Mouse (Mus musculus): ENCODE results near the gene Bloc1s2. TPM values are rescaled to one million over a fixed set of nuclear protein-coding genes. Genes with fewer than 3 reads are reported as not detected.
"Not testable (repeated sequence)": the region's sequence is repeated elsewhere in the genome, so short reads cannot be mapped to it uniquely, and the experiment has no call there.

The Bloc1s2 gene
- total and polyA plus RNA-seq, 2 experiments from 2014 or later, result 3.8 to 43.4 TPM

- Histone ChIP-seq H3K27ac (ENCODE audit: low read depth) (no peak overlapping the region), H3K27me3 (ENCODE audit: control insufficient read depth, insufficient read depth, low read length) (no peaks in the 10 kb centered on the region), H3K9me3 (replicated peaks; ENCODE audit: control insufficient read depth, low read length) (no peaks in the 10 kb centered on the region), H3K36me3 (replicated peaks; ENCODE audit: control insufficient read depth, insufficient read depth, low read length) (peaks cover 90% of the 10 kb centered on the region), H3K4me3 (ENCODE audit: low read depth, low read length) (no peak overlapping the region), H3K4me2 (ENCODE audit: low read depth, low read length) (no peak overlapping the region), H3K9ac (replicated peaks; ENCODE audit: low read depth, low read length) (no peak overlapping the region), H3K4me1 (ENCODE audit: control insufficient read depth, insufficient read depth) (no peaks in the 10 kb centered on the region)
- ATAC-seq (ENCODE audit: insufficient read depth, low read depth), result no peak
- no peak for TF ChIP-seq CTCF (IDR thresholded peaks at IDR 0.05; ENCODE audit: low read depth)
- TF ChIP-seq EP300 (IDR thresholded peaks at IDR 0.05; ENCODE audit: low read depth), result no peak
- no peak for DNase-seq (ENCODE audit: low spot score)
- 91% methylated on average over 10 of the region's 10 CpGs for WGBS
These were observed 18.3 kb downstream of the Bloc1s2 start for GRCm38 (mm10) chr19:44127729-44128497.

- no peak overlapping the region for H3K4me2 ChIP-seq (ENCODE audit: low read depth, low read length)
- 94% methylated on average over 7 of the region's 7 CpGs for WGBS
- H3K4me1 ChIP-seq (ENCODE audit: control insufficient read depth, insufficient read depth), result no peaks in the 10 kb centered on the region
- no peaks in the 10 kb centered on the region for H3K9me3 ChIP-seq (replicated peaks; ENCODE audit: control insufficient read depth, low read length)
- ATAC-seq (ENCODE audit: insufficient read depth, low read depth) (no peak), DNase-seq (ENCODE audit: low spot score) (no peak)
- H3K4me3 ChIP-seq (ENCODE audit: low read depth, low read length), result no peak overlapping the region
- peaks cover 91% of the 10 kb centered on the region for H3K36me3 ChIP-seq (replicated peaks; ENCODE audit: control insufficient read depth, insufficient read depth, low read length)
- no peak for TF ChIP-seq CTCF (IDR thresholded peaks at IDR 0.05; ENCODE audit: low read depth)
- no peak for TF ChIP-seq EP300 (IDR thresholded peaks at IDR 0.05; ENCODE audit: low read depth)
- H3K9ac ChIP-seq (replicated peaks; ENCODE audit: low read depth, low read length), result no peak overlapping the region
- no peaks in the 10 kb centered on the region for H3K27me3 ChIP-seq (ENCODE audit: control insufficient read depth, insufficient read depth, low read length)
- H3K27ac ChIP-seq (ENCODE audit: low read depth), result no peak overlapping the region
These were observed 25.1 kb downstream of the Bloc1s2 start for GRCm38 (mm10) chr19:44121137-44121536.

- H3K4me3 ChIP-seq (ENCODE audit: low read depth, low read length); H3K9me3 ChIP-seq (replicated peaks; ENCODE audit: control insufficient read depth, low read length); H3K9ac ChIP-seq (replicated peaks; ENCODE audit: low read depth, low read length); DNase-seq (ENCODE audit: low spot score); ATAC-seq (ENCODE audit: insufficient read depth, low read depth); H3K4me2 ChIP-seq (ENCODE audit: low read depth, low read length); H3K4me1 ChIP-seq (ENCODE audit: control insufficient read depth, insufficient read depth); H3K27ac ChIP-seq (ENCODE audit: low read depth); H3K27me3 ChIP-seq (ENCODE audit: control insufficient read depth, insufficient read depth, low read length): not testable (repeated sequence)
- peaks cover 87% of the 10 kb centered on the region for H3K36me3 ChIP-seq (replicated peaks; ENCODE audit: control insufficient read depth, insufficient read depth, low read length)
- 96% methylated on average over 7 of the region's 9 CpGs for WGBS
These were observed 25.6 kb downstream of the Bloc1s2 start for GRCm38 (mm10) chr19:44120686-44121085.

GRCm38 (mm10) chr19:44117793-44118192 is 28.5 kb downstream of the Bloc1s2 start:
- peaks cover 80% of the 10 kb centered on the region for H3K36me3 ChIP-seq (replicated peaks; ENCODE audit: control insufficient read depth, insufficient read depth, low read length)
- H3K9me3 ChIP-seq (replicated peaks; ENCODE audit: control insufficient read depth, low read length), result no peaks in the 10 kb centered on the region
- no peak for ATAC-seq (ENCODE audit: insufficient read depth, low read depth)
- TF ChIP-seq EP300 (IDR thresholded peaks at IDR 0.05; ENCODE audit: low read depth), result no peak
- H3K9ac ChIP-seq (replicated peaks; ENCODE audit: low read depth, low read length), result no peak overlapping the region
- no peaks in the 10 kb centered on the region for H3K27me3 ChIP-seq (ENCODE audit: control insufficient read depth, insufficient read depth, low read length)
- H3K27ac ChIP-seq (ENCODE audit: low read depth), result no peak overlapping the region
- H3K4me1 ChIP-seq (ENCODE audit: control insufficient read depth, insufficient read depth), result no peaks in the 10 kb centered on the region
- H3K4me2 ChIP-seq (ENCODE audit: low read depth, low read length), result no peak overlapping the region
- H3K4me3 ChIP-seq (ENCODE audit: low read depth, low read length), result no peak overlapping the region
- DNase-seq (ENCODE audit: low spot score), result no peak

GRCm38 (mm10) chr19:44111706-44112105 is 34.5 kb downstream of the Bloc1s2 start:
- Histone ChIP-seq H3K9ac (replicated peaks; ENCODE audit: low read depth, low read length) (no peak overlapping the region), H3K4me1 (ENCODE audit: control insufficient read depth, insufficient read depth) (0 out of 2 replicates have a peak, but pooled peaks cover 6% of the 10 kb centered on the region), H3K9me3 (replicated peaks; ENCODE audit: control insufficient read depth, low read length) (no peaks in the 10 kb centered on the region), H3K36me3 (replicated peaks; ENCODE audit: control insufficient read depth, insufficient read depth, low read length) (peaks cover 54% of the 10 kb centered on the region), H3K4me3 (ENCODE audit: low read depth, low read length) (no peak overlapping the region), H3K27me3 (ENCODE audit: control insufficient read depth, insufficient read depth, low read length) (no peaks in the 10 kb centered on the region), H3K4me2 (ENCODE audit: low read depth, low read length) (no peak overlapping the region), H3K27ac (ENCODE audit: low read depth) (no peak overlapping the region)
- WGBS, result 73% methylated on average over 7 of the region's 7 CpGs
- ATAC-seq (ENCODE audit: insufficient read depth, low read depth) (no peak), DNase-seq (ENCODE audit: low spot score) (no peak)
- TF ChIP-seq EP300 (IDR thresholded peaks at IDR 0.05; ENCODE audit: low read depth) (no peak), CTCF (IDR thresholded peaks at IDR 0.05; ENCODE audit: low read depth) (peak; percentile 16)

GRCm38 (mm10) chr19:44110356-44110755 is 35.9 kb downstream of the Bloc1s2 start:
- Histone ChIP-seq H3K4me1 (ENCODE audit: control insufficient read depth, insufficient read depth) (0 out of 2 replicates have a peak, but pooled peaks cover 6% of the 10 kb centered on the region), H3K36me3 (replicated peaks; ENCODE audit: control insufficient read depth, insufficient read depth, low read length) (peaks cover 50% of the 10 kb centered on the region), H3K9me3 (replicated peaks; ENCODE audit: control insufficient read depth, low read length) (no peaks in the 10 kb centered on the region), H3K4me2 (ENCODE audit: low read depth, low read length) (no peak overlapping the region), H3K27me3 (ENCODE audit: control insufficient read depth, insufficient read depth, low read length) (no peaks in the 10 kb centered on the region), H3K27ac (ENCODE audit: low read depth) (no peak overlapping the region), H3K4me3 (ENCODE audit: low read depth, low read length) (no peak overlapping the region), H3K9ac (replicated peaks; ENCODE audit: low read depth, low read length) (no peak overlapping the region)
- DNase-seq (ENCODE audit: low spot score) (no peak), ATAC-seq (ENCODE audit: insufficient read depth, low read depth) (no peak)
- 82% methylated on average over 9 of the region's 9 CpGs for WGBS
- TF ChIP-seq EP300 (IDR thresholded peaks at IDR 0.05; ENCODE audit: low read depth), result no peak
- no peak for TF ChIP-seq CTCF (IDR thresholded peaks at IDR 0.05; ENCODE audit: low read depth)

Measured in heart, postnatal 0 days (tissue).